Mouse (Mus musculus) lung, postnatal 0 days (tissue): Measurements from ENCODE around the gene Rras2. TPM values are rescaled to one million over a fixed set of nuclear protein-coding genes. Genes with fewer than 3 reads are reported as not detected.
A peak's percentile ranks its signal among the peaks of the same experiment; 100 is the strongest.

ENCODE experiments used
- ATAC-seq: fragments of 200-750 bp; cut with Nextera tagmentation; 2 replicates; pipeline ENCODE4 v1.8.0; 2017; ENCODE audit warnings: moderate library complexity
- DNase-seq: peaks from one replicate; pipeline ENCODE4 v3.0.0-alpha.2; 2016; ENCODE audit warnings: low spot score
- H3K27ac ChIP-seq: fragments of 300-500 bp; sonication (generic); 2 replicates; pipeline ENCODE4 v1.5.1; 2014; ENCODE audit warnings: antibody characterized with exemption, mild to moderate bottlenecking, low read length, mixed read lengths
- H3K27me3 ChIP-seq: fragments of 300-500 bp; sonication (generic); replicated peaks from 2 replicates; pipeline ENCODE4 v1.6.1; 2014; ENCODE audit warnings: low read length, mixed read lengths; ENCODE audit not compliant: insufficient read depth
- H3K36me3 ChIP-seq: fragments of 300-500 bp; sonication (generic); 2 replicates; pipeline ENCODE4 v1.6.1; 2014; ENCODE audit warnings: low read length, mixed read lengths; ENCODE audit not compliant: insufficient read depth
- H3K4me1 ChIP-seq: fragments of 300-500 bp; sonication (generic); 2 replicates; pipeline ENCODE4 v1.6.1; 2014; ENCODE audit warnings: antibody characterized with exemption, low read depth, low read length, mixed read lengths; ENCODE audit not compliant: insufficient read depth
- H3K4me2 ChIP-seq: fragments of 300-500 bp; sonication (generic); replicated peaks from 2 replicates; pipeline ENCODE4 v1.6.1; 2014; ENCODE audit warnings: low read depth, mild to moderate bottlenecking, low read length, moderate library complexity, mixed read lengths
- H3K4me3 ChIP-seq: fragments of 300-500 bp; sonication (generic); 2 replicates; pipeline ENCODE4 v1.5.1; 2014; ENCODE audit warnings: low read depth, low read length
- H3K9ac ChIP-seq: fragments of 300-500 bp; sonication (generic); replicated peaks from 2 replicates; pipeline ENCODE4 v1.6.1; 2014; ENCODE audit warnings: low read depth, mild to moderate bottlenecking
- H3K9me3 ChIP-seq: fragments of 300-500 bp; sonication (generic); 2 replicates; pipeline ENCODE4 v1.6.1; 2016; ENCODE audit warnings: low read length, mixed read lengths
- CTCF ChIP-seq: IDR thresholded peaks from 2 replicates; pipeline ENCODE4 v1.5.1; 2016; ENCODE audit warnings: antibody characterized with exemption, mild to moderate bottlenecking
- EP300 ChIP-seq: IDR thresholded peaks from 2 replicates; pipeline ENCODE4 v1.6.1; 2016; ENCODE audit warnings: antibody characterized with exemption, mild to moderate bottlenecking, control low read depth
- WGBS: fragments of 180-500 bp; shearing (Covaris S2); extraction: QIAGEN DNeasy Blood & Tissue Kit; methylation state at CpG from one replicate; pipeline ENCODE4 v1.1.7; 2014; 5-methylcytosine and 5-hydroxymethylcytosine counted together
- polyA plus RNA-seq: library from polyadenylated mRNA; unstranded; fragments of >200 nt; fragmentation: Nextera tagmentation; extraction: Ambion mirVana; gene quantifications from 2 replicates; pipeline ENCODE4 v1.2.1, GENCODE M21; 2015

The Rras2 gene
- polyA plus RNA-seq, 1 experiment from 2014 or later = 83.6 TPM

DNA sequence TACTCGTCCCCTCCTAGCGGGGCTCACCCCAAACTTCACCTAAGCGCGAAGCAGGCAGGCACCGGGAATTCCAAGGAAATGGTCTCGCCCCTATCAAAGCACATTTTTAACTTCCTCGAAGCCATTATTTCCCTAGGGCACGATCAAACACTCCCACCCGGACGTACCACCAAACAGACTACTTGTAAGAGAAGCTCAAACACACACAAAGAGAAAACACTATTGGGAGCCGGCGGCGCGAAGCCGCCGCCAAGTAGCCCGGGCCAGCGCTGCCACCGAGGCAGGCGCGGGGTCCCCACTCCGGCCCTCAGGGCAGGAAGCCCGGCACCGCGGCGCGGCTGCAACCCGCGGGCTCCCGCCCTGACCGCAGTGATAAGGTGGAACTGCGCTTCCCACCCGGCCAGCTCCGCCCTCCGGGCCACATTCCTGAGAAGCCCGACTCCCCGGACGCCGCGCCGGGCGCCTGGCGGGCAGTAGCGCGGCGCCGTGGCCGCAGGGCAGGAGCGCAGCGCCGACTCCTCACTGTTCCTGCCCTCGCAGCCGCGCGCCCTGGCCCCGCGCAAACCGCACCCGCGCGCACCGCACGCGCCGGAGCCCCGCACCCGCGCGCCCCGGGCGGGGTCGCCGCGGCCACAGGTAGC, 750 bp downstream of the Rras2 start:
- Histone ChIP-seq H3K36me3 (no peaks in the 10 kb centered on the region), H3K4me1 (peaks cover 9% of the 10 kb centered on the region; the same call in 1 of the 2 replicates), H3K9ac (peak overlapping the region; percentile 86), H3K27ac (peak overlapping the region; percentile 95), H3K4me3 (peak overlapping the region; percentile 90), H3K4me2 (peak overlapping the region; percentile 70), H3K9me3 (no peaks in the 10 kb centered on the region), H3K27me3 (no peaks in the 10 kb centered on the region)
- peak; percentile 89 for ATAC-seq
- WGBS = 0% methylated on average over 39 of the region's 74 CpGs
- TF ChIP-seq EP300 (no peak), CTCF (peak; percentile 31)
- peak; percentile 88 for DNase-seq

DNA sequence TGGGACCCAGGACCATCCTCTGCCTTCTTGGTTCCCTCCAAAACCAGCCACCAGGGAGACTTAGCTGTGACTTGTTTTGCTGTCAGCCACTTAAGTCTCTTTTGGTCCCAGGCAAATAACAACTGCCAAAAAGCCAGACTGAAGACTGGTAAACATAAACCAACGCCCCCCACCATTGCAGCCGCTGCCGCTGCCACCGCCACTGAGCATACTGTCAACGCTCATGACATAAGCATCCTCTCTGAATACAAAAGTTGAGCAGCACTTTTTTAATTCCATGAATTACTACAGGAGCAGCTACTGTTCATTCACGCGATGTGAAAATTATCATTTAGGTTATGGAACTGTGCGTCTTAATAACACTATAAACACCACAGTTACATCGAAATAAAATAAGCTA, 1.6 kb downstream of the Rras2 start:
- Histone ChIP-seq H3K4me2 (peak overlapping the region; percentile 70), H3K4me3 (peak overlapping the region; percentile 90), H3K9me3 (no peaks in the 10 kb centered on the region), H3K27me3 (no peaks in the 10 kb centered on the region), H3K4me1 (peaks cover 9% of the 10 kb centered on the region; the same call in 1 of the 2 replicates), H3K27ac (no peak overlapping the region), H3K36me3 (no peaks in the 10 kb centered on the region), H3K9ac (peak overlapping the region; percentile 86; the same call in 1 of the 2 replicates)
- DNase-seq (no peak), ATAC-seq (no peak)
- TF ChIP-seq CTCF = no peak
- TF ChIP-seq EP300 = no peak
- 17% methylated on average over 9 of the region's 9 CpGs for WGBS

GRCm38 (mm10) chr7:114114976-114115375, 2.6 kb downstream of the Rras2 start:
- Histone ChIP-seq H3K9ac (peak overlapping the region; percentile 2; the same call in 1 of the 2 replicates), H3K9me3 (no peaks in the 10 kb centered on the region), H3K27ac (no peak overlapping the region), H3K27me3 (no peaks in the 10 kb centered on the region), H3K4me1 (peaks cover 9% of the 10 kb centered on the region; the same call in 1 of the 2 replicates), H3K36me3 (no peaks in the 10 kb centered on the region), H3K4me3 (peak overlapping the region; percentile 90), H3K4me2 (peak overlapping the region; percentile 70)
- 77% methylated on average over 3 of the region's 3 CpGs for WGBS
- DNase-seq (no peak), ATAC-seq (no peak)
- no peak for TF ChIP-seq EP300
- TF ChIP-seq CTCF = no peak

DNA sequence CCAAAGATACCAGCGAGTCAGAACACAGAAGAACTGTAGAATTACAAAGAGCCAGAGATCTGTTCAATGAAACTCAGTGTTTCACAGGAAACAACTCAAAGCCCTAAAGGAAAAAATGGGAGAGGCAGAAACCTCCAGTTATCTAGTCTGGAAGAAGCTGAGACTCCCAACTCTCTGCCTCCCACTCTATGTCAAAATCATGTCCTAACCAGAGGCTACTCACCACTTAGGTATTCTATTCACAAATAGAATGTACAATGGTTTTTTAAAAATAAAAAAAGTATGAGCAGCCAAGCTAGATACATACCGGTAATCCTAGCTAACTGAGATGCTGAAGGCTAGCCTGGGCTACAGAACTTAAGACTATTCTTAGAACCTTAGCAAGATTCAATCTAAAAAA, 3.3 kb downstream of the Rras2 start:
- no peak for ATAC-seq
- 88% methylated on average over 2 of the region's 2 CpGs for WGBS
- Histone ChIP-seq H3K27me3 (no peaks in the 10 kb centered on the region), H3K4me2 (peak overlapping the region; percentile 70), H3K9me3 (no peaks in the 10 kb centered on the region), H3K9ac (no peak overlapping the region), H3K4me3 (peak overlapping the region; percentile 90), H3K27ac (no peak overlapping the region), H3K4me1 (peaks cover 9% of the 10 kb centered on the region; the same call in 1 of the 2 replicates), H3K36me3 (no peaks in the 10 kb centered on the region)
- no peak for DNase-seq
- TF ChIP-seq CTCF (no peak), EP300 (no peak)

GRCm38 (mm10) chr7:114110500-114110899, 7.1 kb downstream of the Rras2 start:
- H3K4me3 ChIP-seq = no peak overlapping the region
- no peaks in the 10 kb centered on the region for H3K36me3 ChIP-seq
- DNase-seq (no peak), ATAC-seq (no peak)
- no peak overlapping the region for H3K9ac ChIP-seq
- no peak overlapping the region for H3K27ac ChIP-seq
- no peak for TF ChIP-seq CTCF
- no peak for TF ChIP-seq EP300
- H3K4me1 ChIP-seq = no peaks in the 10 kb centered on the region
- no peaks in the 10 kb centered on the region for H3K9me3 ChIP-seq
- WGBS = 53% methylated on average over 2 of the region's 2 CpGs
- no peaks in the 10 kb centered on the region for H3K27me3 ChIP-seq
- H3K4me2 ChIP-seq = no peak overlapping the region

DNA sequence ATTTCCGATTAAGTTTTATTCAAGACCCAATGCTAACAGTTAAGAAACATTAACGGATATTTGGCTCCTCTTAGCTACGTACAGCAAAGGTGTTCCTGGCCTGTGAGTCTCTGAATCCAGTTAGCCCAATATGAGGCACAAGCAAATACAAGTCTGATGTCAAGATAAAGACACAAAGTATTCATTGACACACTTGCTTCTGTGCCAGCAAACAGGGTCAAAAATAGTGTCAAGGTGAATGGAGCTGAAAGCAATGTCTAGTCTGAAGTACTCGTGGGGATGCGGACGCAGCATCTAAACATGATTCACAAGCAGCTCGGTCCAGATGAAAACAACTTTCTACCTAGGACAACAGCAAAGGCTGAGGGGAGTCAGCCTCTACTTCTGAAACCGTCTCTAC, 11.7 kb downstream of the Rras2 start:
- no peak overlapping the region for H3K27ac ChIP-seq
- H3K27me3 ChIP-seq = no peaks in the 10 kb centered on the region
- no peaks in the 10 kb centered on the region for H3K4me1 ChIP-seq
- 76% methylated on average over 8 of the region's 8 CpGs for WGBS
- ATAC-seq = no peak
- no peak for TF ChIP-seq CTCF
- TF ChIP-seq EP300 = no peak
- no peak overlapping the region for H3K4me2 ChIP-seq
- no peak overlapping the region for H3K9ac ChIP-seq
- DNase-seq = no peak
- H3K4me3 ChIP-seq = no peak overlapping the region
- H3K9me3 ChIP-seq = no peaks in the 10 kb centered on the region
- no peaks in the 10 kb centered on the region for H3K36me3 ChIP-seq
